Mouse (Mus musculus) spleen, adult 12 weeks (tissue): ENCODE measurements around the gene Cbr2.

Experiments used
- DNase-seq: peaks from one replicate; pipeline ENCODE4 v3.0.0; 2022; ENCODE audit warnings: low spot score

Cbr2 gene

DNA sequence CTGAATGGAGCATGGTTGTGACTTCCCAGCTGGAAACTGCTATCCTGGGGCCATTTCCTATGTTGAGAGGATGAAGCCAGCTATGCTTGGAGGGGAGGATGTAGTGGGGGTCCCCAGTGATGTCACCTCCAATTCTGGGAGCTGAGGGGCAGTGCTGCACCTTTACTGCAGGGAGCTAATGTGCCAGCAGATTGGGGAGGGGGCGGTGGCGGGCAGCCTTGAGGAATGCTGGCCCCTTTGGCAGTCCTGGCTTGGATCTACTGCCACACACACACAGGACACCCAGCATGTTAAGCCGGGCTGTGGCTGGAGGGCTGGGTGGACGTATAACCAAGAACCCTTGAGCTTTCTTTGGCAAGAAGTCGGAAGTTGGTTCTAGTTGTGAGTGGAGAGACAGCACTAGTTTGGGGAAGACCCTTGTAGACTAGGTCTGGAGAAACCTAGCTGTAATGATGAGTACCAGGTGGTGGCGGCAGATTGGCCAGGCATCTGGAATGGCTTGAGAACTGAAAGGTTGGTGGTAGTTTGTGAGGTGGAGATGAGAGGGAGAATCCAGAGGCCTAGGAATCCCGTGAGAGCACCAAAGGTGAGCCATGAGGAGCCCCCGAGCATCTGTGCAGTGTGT lies 19.8 kb downstream of the Cbr2 start:
- no peak for DNase-seq

GRCm38 (mm10) chr11:120710672-120711071 lies 21.2 kb downstream of the Cbr2 start:
- DNase-seq = no peak

- DNase-seq = no peak
These were observed 22.4 kb downstream of the Cbr2 start for GRCm38 (mm10) chr11:120709551-120709950.

- DNase-seq = no peak
These were observed 23.9 kb downstream of the Cbr2 start for GRCm38 (mm10) chr11:120707969-120708368.

DNA sequence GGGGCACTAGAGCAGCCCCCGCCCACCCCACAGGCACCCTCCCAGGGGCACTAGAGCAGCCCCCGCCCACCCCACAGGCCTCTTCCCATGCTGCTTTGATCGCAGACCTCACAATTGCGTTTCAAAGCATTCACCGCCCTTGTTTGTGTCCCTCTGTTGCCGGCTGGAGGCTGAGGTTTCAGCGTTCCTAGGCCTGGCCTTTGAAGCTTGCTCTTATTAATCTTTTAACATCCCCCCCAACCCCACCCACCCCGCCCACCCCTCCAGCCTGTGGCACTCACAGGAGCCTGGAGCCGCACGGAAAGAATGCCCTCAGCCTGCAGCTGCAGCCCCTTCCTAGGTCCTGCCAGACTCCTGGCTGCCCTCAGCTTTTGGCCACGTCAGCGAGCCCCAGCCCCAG lies 24.7 kb downstream of the Cbr2 start:
- no peak for DNase-seq

GRCm38 (mm10) chr11:120706120-120706519 lies 25.8 kb downstream of the Cbr2 start:
- DNase-seq = no peak

GRCm38 (mm10) chr11:120704486-120705325 lies 27.2 kb downstream of the Cbr2 start:
- no peak for DNase-seq

- no peak for DNase-seq
These were observed 28.0 kb downstream of the Cbr2 start for GRCm38 (mm10) chr11:120703696-120704454.

DNA sequence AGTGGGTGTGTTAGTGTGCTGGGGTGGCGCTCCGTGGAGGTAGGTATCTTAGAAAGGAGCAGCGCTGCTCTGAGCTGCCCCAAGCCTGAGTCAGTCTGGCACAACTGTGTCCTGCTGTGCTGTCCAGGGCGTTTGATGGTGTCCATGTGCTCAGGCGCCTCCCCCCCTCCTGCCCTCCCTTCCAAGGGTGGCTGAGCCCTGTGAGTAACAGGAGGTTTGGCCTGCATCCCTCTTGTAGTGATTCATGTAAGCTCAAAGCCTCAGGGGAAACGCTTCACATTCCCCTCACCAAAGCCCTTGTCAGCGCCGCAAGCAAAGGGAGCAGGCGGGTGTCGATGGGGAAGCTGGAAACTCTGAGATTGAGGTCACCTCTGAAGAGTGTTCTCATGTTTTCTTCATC lies 34.2 kb downstream of the Cbr2 start:
- no peak for DNase-seq

DNA sequence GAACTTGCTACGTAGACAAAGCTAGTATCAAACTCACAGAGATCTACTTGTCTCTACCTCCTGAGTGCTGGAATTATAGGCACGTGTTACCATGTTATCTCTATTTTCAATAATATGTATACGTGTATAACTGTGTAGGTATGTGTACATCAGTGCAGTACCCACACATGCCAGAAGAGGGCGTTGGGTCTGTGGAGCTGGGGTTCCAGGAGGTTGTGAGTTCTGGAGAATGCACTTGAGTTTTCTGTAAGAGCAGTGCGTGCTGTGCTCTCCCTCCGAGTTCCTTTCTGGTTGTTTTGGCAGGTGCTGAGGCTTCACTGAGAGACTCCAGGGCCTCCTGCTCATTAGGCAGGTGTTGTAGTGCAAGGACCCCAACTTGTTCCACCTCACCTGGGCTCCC lies 35.3 kb downstream of the Cbr2 start:
- DNase-seq = no peak

DNA sequence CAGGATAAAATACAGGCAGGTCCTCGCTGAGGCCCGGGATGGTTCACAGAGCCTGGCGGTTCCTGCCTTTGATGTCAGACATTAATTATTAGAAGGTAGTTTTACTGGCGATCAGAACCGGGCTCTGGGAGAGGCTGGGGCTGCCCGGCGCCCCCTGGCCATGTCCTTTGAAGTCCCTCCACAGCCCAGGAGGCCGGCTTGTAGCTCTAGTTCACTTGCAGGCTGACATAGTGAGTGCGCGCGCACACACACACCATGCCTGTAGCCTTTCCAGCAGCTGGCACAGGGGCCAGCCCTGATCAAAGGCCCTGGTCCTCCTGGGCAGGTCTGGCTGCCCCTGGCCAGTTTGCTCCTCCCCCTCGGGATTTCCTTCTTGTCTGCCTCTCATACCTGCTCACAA lies 36.3 kb downstream of the Cbr2 start:
- no peak for DNase-seq

DNA sequence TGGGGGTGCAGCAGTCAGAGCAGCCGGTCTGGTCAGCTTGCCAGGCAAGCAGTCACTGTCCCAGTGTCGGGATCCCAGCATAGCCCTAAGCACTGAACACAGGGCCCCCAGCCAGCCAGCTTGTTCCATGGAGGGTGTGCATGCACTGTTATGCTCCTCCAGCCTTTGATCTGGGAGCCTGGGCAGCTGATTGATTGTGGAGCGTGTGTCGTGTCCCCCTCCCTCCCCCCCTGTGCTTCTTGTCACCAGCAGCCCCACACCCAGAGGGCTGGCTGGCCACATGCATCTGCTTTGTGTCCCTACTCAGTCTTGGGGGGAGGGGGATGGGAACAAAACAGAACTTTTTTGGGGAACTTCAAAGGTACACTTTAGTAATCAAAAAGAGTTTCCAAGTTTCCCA lies 36.7 kb downstream of the Cbr2 start:
- DNase-seq = no peak

GRCm38 (mm10) chr11:120693461-120693860 lies 38.5 kb downstream of the Cbr2 start:
- DNase-seq = no peak

DNA sequence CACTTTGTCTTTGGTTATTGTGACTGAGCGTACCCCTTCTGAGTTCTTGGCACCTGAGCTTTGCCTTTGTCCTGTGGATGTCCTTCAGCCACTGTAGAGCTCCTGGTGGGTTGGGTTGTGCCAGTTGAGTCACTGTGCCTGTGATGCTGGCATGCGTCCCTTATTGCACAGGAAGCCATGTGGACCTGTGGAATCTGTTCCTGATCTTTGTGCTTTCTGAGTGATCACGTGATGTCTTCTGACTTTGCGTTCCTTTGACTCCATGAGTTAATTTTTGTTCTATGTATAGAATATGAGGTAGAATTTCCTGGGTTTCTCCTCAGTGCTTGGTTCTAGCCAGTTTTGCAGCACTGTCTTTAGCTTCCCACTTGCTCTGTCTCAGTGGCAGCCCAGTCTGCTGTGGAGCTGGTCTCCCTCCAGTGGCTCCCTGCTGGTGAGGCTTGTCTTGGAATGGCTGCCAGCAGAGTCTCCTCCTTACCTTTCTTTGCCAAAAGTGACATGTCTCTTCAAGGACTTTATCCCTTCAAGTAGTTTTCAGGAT lies 39.4 kb downstream of the Cbr2 start:
- DNase-seq = no peak

- no peak for DNase-seq
These were observed 42.5 kb downstream of the Cbr2 start for GRCm38 (mm10) chr11:120689365-120689764.

GRCm38 (mm10) chr11:120686650-120687272 lies 45.2 kb downstream of the Cbr2 start:
- no peak for DNase-seq

- DNase-seq = no peak
These were observed 47.3 kb downstream of the Cbr2 start for GRCm38 (mm10) chr11:120684660-120685059.

GRCm38 (mm10) chr11:120684086-120684485 lies 47.8 kb downstream of the Cbr2 start:
- DNase-seq = no peak

DNA sequence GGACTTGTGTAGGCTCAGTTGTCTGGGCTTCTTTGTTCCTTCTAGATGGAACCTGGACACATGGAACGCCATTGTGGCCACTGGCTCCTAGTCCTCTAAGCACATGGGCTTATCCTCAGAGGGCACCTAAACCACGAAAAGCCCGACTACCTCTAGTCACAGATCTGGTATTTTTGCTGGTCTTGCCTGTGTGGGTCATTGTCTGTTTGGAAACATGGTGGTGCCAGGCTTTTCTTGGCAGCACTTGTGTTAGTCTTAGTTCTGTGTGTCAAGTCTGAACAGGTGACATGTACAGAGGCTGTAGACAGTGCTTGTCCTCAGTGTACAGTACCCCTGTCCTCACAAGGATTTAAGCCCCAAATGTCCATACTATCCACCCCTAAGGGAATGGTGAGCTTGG lies 48.4 kb downstream of the Cbr2 start:
- DNase-seq = no peak

- no peak for DNase-seq
These were observed 49.2 kb downstream of the Cbr2 start for GRCm38 (mm10) chr11:120682683-120683082.

DNA sequence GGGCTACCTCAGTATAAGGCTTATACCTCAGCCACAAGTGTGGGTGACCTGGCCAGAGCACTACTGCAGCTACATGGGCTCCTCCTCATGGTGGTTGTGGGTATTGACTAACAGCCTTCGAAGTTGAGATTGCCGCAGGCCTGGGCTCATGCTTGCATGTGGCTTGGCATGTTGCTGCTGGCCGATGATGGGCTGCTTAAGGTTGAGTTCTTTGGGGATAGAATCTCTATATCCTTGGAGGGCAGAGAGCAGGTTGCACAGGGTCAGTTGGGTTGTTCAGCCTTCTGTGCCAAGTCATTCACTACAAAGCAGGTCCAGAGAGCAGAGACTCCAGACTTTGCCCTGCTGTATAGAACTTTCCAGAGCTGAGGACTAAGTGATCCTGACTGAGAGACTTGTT lies 52.0 kb downstream of the Cbr2 start:
- no peak for DNase-seq
